Mouse (Mus musculus) heart, embryonic 13.5 days (tissue): Measurements from ENCODE around the gene Fgf2. TPM values are rescaled to one million over a fixed set of nuclear protein-coding genes. Genes with fewer than 3 reads are reported as not detected.
A peak's percentile ranks its signal among the peaks of the same experiment; 100 is the strongest.

Source experiments
- ATAC-seq: fragments of 200-750 bp; cut with Nextera tagmentation; 2 replicates; pipeline ENCODE4 v1.8.0; 2017; ENCODE audit warnings: moderate TSS enrichment; ENCODE audit not compliant: insufficient number of reproducible peaks, low FRiP score, low TSS enrichment; ENCODE audit errors: extremely low read depth
- H3K27ac ChIP-seq: fragments of 300-500 bp; sonication (generic); replicated peaks from 2 replicates; pipeline ENCODE4 v1.5.1; 2015; ENCODE audit warnings: moderate library complexity, mild to moderate bottlenecking, inconsistent platforms
- H3K27me3 ChIP-seq: fragments of 300-500 bp; sonication (generic); replicated peaks from 2 replicates; pipeline ENCODE4 v1.6.1; 2015; ENCODE audit warnings: mild to moderate bottlenecking, inconsistent platforms
- H3K36me3 ChIP-seq: fragments of 300-500 bp; sonication (generic); 2 replicates; pipeline ENCODE4 v1.6.1; 2015; ENCODE audit warnings: mild to moderate bottlenecking, inconsistent platforms
- H3K4me1 ChIP-seq: fragments of 300-500 bp; sonication (generic); 2 replicates; pipeline ENCODE4 v1.6.1; 2015; ENCODE audit warnings: inconsistent platforms
- H3K4me2 ChIP-seq: fragments of 300-500 bp; sonication (generic); 2 replicates; pipeline ENCODE4 v1.6.1; 2015; ENCODE audit warnings: inconsistent platforms, mild to moderate bottlenecking, moderate library complexity
- H3K4me3 ChIP-seq: fragments of 300-500 bp; sonication (generic); 2 replicates; pipeline ENCODE4 v1.5.1; 2015; ENCODE audit warnings: moderate library complexity, mild to moderate bottlenecking, inconsistent platforms
- H3K9ac ChIP-seq: fragments of 300-500 bp; sonication (generic); 2 replicates; pipeline ENCODE4 v1.6.1; 2015; ENCODE audit warnings: inconsistent platforms, mild to moderate bottlenecking, moderate library complexity
- H3K9me3 ChIP-seq: fragments of 300-500 bp; sonication (generic); 2 replicates; pipeline ENCODE4 v1.6.1; 2016; ENCODE audit warnings: inconsistent platforms
- WGBS: fragments of 180-500 bp; shearing (Covaris S2); methylation state at CpG from one replicate; pipeline ENCODE4 v1.1.7; 2015; ENCODE audit warnings: mixed read lengths; 5-methylcytosine and 5-hydroxymethylcytosine counted together
- polyA plus RNA-seq: library from polyadenylated mRNA; unstranded; fragments of >200 nt; fragmentation: Nextera tagmentation; extraction: Ambion mirVana; gene quantifications from 2 replicates; pipeline ENCODE4 v1.2.1, GENCODE M21; 2015

Gene Fgf2
- 0.94 and 1.2 TPM in 2 replicates for polyA plus RNA-seq

GRCm38 (mm10) chr3:37348221-37349165, at the start of gene Fgf2:
Fgf2 (plus strand) TSS chr3:37348346.
- Histone ChIP-seq H3K27ac (0 out of 2 replicates have a peak within 1 kb of the TSS, but pooled peaks have one; percentile 15), H3K4me2 (peak within 1 kb of the TSS; percentile 99), H3K9me3 (no peaks in the 10 kb centered on the region), H3K36me3 (no peaks in the 10 kb centered on the region), H3K9ac (peak within 1 kb of the TSS; percentile 86), H3K27me3 (peaks cover 51% of the 10 kb centered on the region), H3K4me3 (peak within 1 kb of the TSS; percentile 80), H3K4me1 (peaks cover 12% of the 10 kb centered on the region)
- under 1% methylated on average over 72 of the region's 75 CpGs for WGBS
- no peak; the same call in 1 of the 2 replicates for ATAC-seq

- Histone ChIP-seq H3K27me3 (no peaks in the 10 kb centered on the region), H3K4me3 (no peak overlapping the region), H3K9me3 (no peaks in the 10 kb centered on the region), H3K9ac (no peak overlapping the region), H3K27ac (no peak overlapping the region), H3K4me1 (no peaks in the 10 kb centered on the region), H3K4me2 (no peak overlapping the region), H3K36me3 (no peaks in the 10 kb centered on the region)
- 62% methylated on average over 3 of the region's 3 CpGs for WGBS
- ATAC-seq = no peak
Measured at GRCm38 (mm10) chr3:37299470-37299869, 48.7 kb upstream of the Fgf2 start.

GRCm38 (mm10) chr3:37302685-37303084, 45.5 kb upstream of the Fgf2 start:
- H3K4me3 ChIP-seq = no peak overlapping the region
- WGBS = 28% methylated on average over 12 of the region's 12 CpGs
- no peaks in the 10 kb centered on the region for H3K9me3 ChIP-seq
- H3K9ac ChIP-seq = no peak overlapping the region
- no peaks in the 10 kb centered on the region for H3K36me3 ChIP-seq
- no peak overlapping the region for H3K27ac ChIP-seq
- H3K4me2 ChIP-seq = no peak overlapping the region
- ATAC-seq = no peak
- no peaks in the 10 kb centered on the region for H3K4me1 ChIP-seq
- H3K27me3 ChIP-seq = no peaks in the 10 kb centered on the region

GRCm38 (mm10) chr3:37303392-37304139, 44.6 kb upstream of the Fgf2 start:
- no peak overlapping the region for H3K27ac ChIP-seq
- H3K4me3 ChIP-seq = no peak overlapping the region
- ATAC-seq = no peak
- no peak overlapping the region for H3K4me2 ChIP-seq
- no peaks in the 10 kb centered on the region for H3K36me3 ChIP-seq
- WGBS = 51% methylated on average over 8 of the region's 8 CpGs
- H3K9ac ChIP-seq = no peak overlapping the region
- H3K27me3 ChIP-seq = no peaks in the 10 kb centered on the region
- no peaks in the 10 kb centered on the region for H3K4me1 ChIP-seq
- H3K9me3 ChIP-seq = no peaks in the 10 kb centered on the region

- peak overlapping the region; percentile 90 for H3K4me3 ChIP-seq
- ATAC-seq = no peak
- peaks cover 15% of the 10 kb centered on the region for H3K4me1 ChIP-seq
- H3K27ac ChIP-seq = no peak overlapping the region
- no peaks in the 10 kb centered on the region for H3K9me3 ChIP-seq
- H3K36me3 ChIP-seq = no peaks in the 10 kb centered on the region
- peak overlapping the region; percentile 90 for H3K9ac ChIP-seq
- no peaks in the 10 kb centered on the region for H3K27me3 ChIP-seq
- peak overlapping the region; percentile 89 for H3K4me2 ChIP-seq
- WGBS = 2% methylated on average over 10 of the region's 10 CpGs
Measured at GRCm38 (mm10) chr3:37311897-37312369, 36.2 kb upstream of the Fgf2 start.

- peak within 1 kb of the TSS; percentile 89 for H3K4me2 ChIP-seq
- peaks cover 15% of the 10 kb centered on the region for H3K4me1 ChIP-seq
- no peaks in the 10 kb centered on the region for H3K9me3 ChIP-seq
- H3K36me3 ChIP-seq = no peaks in the 10 kb centered on the region
- ATAC-seq = peak; percentile 98
- peak within 1 kb of the TSS; percentile 90 for H3K4me3 ChIP-seq
- WGBS = under 1% methylated on average over 52 of the region's 54 CpGs
- peak within 1 kb of the TSS; percentile 75 for H3K27ac ChIP-seq
- H3K27me3 ChIP-seq = no peaks in the 10 kb centered on the region
- H3K9ac ChIP-seq = peak within 1 kb of the TSS; percentile 90
Measured at GRCm38 (mm10) chr3:37312370-37312941, 35.7 kb upstream of the Fgf2 start, which contains the start of the genes Bbs12 and Cetn4. Bbs12 (plus strand) TSS chr3:37312554. Cetn4 (minus strand) TSS chr3:37312708.

- Histone ChIP-seq H3K27ac (peak overlapping the region; percentile 32), H3K9me3 (no peaks in the 10 kb centered on the region), H3K4me2 (peak overlapping the region; percentile 89), H3K9ac (peak overlapping the region; percentile 90), H3K36me3 (no peaks in the 10 kb centered on the region), H3K4me1 (peaks cover 15% of the 10 kb centered on the region), H3K27me3 (no peaks in the 10 kb centered on the region), H3K4me3 (peak overlapping the region; percentile 90)
- 18% methylated on average over 1 of the region's 1 CpGs for WGBS
- ATAC-seq = no peak
Measured at GRCm38 (mm10) chr3:37313371-37313770, 34.8 kb upstream of the Fgf2 start.

GRCm38 (mm10) chr3:37316233-37316632, 31.9 kb upstream of the Fgf2 start:
- no peak overlapping the region for H3K9ac ChIP-seq

GRCm38 (mm10) chr3:37324310-37324709, 23.8 kb upstream of the Fgf2 start:
- peaks cover 18% of the 10 kb centered on the region for H3K36me3 ChIP-seq
- H3K9ac ChIP-seq = no peak overlapping the region
- H3K27me3 ChIP-seq = no peaks in the 10 kb centered on the region
- peaks cover 24% of the 10 kb centered on the region for H3K4me1 ChIP-seq
- 27% methylated on average over 3 of the region's 3 CpGs for WGBS
- no peak overlapping the region for H3K27ac ChIP-seq
- H3K9me3 ChIP-seq = no peaks in the 10 kb centered on the region
- no peak for ATAC-seq
- H3K4me3 ChIP-seq = no peak overlapping the region
- no peak overlapping the region for H3K4me2 ChIP-seq

More at GRCm38 (mm10) chr3:37316233-37316632, 31.9 kb upstream of the Fgf2 start:
- Histone ChIP-seq H3K4me3 (no peak overlapping the region), H3K36me3 (peaks cover 25% of the 10 kb centered on the region), H3K4me2 (no peak overlapping the region), H3K9me3 (no peaks in the 10 kb centered on the region), H3K27me3 (no peaks in the 10 kb centered on the region), H3K4me1 (peaks cover 15% of the 10 kb centered on the region), H3K27ac (no peak overlapping the region)
- 84% methylated on average over 1 of the region's 1 CpGs for WGBS
- no peak for ATAC-seq

GRCm38 (mm10) chr3:37325317-37326112, 22.6 kb upstream of the Fgf2 start:
- no peak overlapping the region for H3K4me3 ChIP-seq
- H3K27me3 ChIP-seq = no peaks in the 10 kb centered on the region
- ATAC-seq = no peak
- H3K4me1 ChIP-seq = peaks cover 24% of the 10 kb centered on the region
- no peak overlapping the region for H3K4me2 ChIP-seq
- WGBS = 66% methylated on average over 5 of the region's 5 CpGs
- H3K9me3 ChIP-seq = no peaks in the 10 kb centered on the region
- no peak overlapping the region for H3K9ac ChIP-seq
- H3K27ac ChIP-seq = no peak overlapping the region
- H3K36me3 ChIP-seq = peaks cover 6% of the 10 kb centered on the region
